Mouse (Mus musculus) lung, postnatal 0 days (tissue): ENCODE measurements around the gene Chit1.

Experiments used
- CTCF ChIP-seq: IDR thresholded peaks from 2 replicates; pipeline ENCODE4 v1.5.1; 2016; ENCODE audit warnings: antibody characterized with exemption, mild to moderate bottlenecking
- EP300 ChIP-seq: IDR thresholded peaks from 2 replicates; pipeline ENCODE4 v1.6.1; 2016; ENCODE audit warnings: antibody characterized with exemption, mild to moderate bottlenecking, control low read depth

GRCm38 (mm10) chr1:134113560-134113959, 2.5 kb downstream of the Chit1 start:
- no peak for TF ChIP-seq CTCF
- no peak for TF ChIP-seq EP300
